Mouse (Mus musculus): Measurements from ENCODE around the gene Hsf2bp. TPM values are rescaled to one million over a fixed set of nuclear protein-coding genes. Genes with fewer than 3 reads are reported as not detected.
A peak's percentile ranks its signal among the peaks of the same experiment; 100 is the strongest.

The Hsf2bp gene
- total RNA-seq, 2 experiments from 2014 or later, result 0.93 to 1.3 TPM

DNA sequence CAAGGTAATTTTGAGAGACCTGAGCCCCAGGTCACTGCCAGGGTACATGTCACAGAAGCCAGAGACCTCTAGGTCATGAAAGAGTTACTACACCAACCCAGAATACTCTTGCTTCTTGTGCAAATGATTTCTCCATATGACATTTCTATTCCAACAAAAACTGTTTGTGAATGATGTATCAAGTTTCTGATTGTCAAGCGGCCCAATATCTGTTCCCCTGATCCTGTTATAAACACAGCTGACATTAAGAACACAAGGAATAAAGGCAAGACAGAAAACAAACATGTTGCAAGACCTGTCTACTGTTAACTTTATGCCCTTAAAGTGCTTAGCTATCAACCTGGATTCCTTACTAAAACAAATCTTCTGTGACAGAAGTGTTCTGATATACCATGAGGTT lies 37.8 kb downstream of the Hsf2bp start:
- no peak overlapping the region for H3K27ac ChIP-seq
- no peak for DNase-seq (ENCODE audit: extremely low spot score in 1 of 2, low spot score in 2 of 2)
- TF ChIP-seq CTCF (IDR thresholded peaks at IDR 0.05), result no peak
- no peak overlapping the region for H3K4me3 ChIP-seq
- intact Hi-C loops (cut with DNase I), result no loop called here

DNA sequence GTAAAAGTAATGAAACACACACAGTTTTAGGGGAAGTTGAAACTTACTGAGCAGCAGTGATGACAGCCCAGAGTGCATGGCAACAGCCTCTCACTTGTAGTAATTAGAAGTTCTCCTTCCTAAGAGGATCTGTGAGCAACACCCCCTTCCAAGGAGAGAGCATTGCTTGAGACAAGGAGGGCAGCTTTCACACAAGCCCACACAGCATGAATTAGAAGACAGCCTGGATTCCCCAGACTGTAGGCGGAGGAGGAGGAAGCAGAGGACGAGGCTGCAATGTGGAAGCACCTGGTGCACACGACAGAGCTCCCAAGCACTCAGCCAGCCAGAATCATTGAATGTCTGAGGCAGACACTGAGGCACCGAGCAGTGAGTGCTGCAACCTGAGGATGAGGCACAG lies 39.8 kb downstream of the Hsf2bp start:
- Histone ChIP-seq H3K27ac (no peak overlapping the region), H3K4me3 (no peak overlapping the region)
- intact Hi-C loops (cut with DNase I), result no loop called here
- DNase-seq (ENCODE audit: extremely low spot score in 1 of 2, low spot score in 2 of 2), result peak; percentile 27 to 28
- no peak for TF ChIP-seq CTCF (IDR thresholded peaks at IDR 0.05)

DNA sequence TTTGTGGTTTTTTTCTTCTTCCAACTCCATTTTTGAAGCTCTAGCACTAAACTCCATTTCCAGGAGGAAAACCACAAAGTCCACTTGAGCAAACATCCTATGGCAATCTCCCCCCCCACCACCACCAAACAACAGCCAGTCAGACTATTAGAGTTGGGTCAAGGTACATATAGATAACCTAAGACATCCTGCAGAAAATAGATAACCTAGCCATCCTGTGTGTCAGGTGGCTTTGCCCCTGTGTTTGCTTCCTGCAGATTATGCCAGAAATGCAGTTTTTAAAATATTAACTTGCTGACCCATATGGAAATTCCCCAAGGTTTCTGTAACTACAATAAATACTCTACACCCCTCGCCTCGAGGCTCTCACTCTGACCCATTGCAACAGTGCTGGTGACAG lies 40.4 kb downstream of the Hsf2bp start:
- intact Hi-C loops (cut with DNase I), result no loop called here
- no peak for DNase-seq (ENCODE audit: extremely low spot score in 1 of 2, low spot score in 2 of 2)
- Histone ChIP-seq H3K4me3 (no peak overlapping the region), H3K27ac (no peak overlapping the region)
- TF ChIP-seq CTCF (IDR thresholded peaks at IDR 0.05), result no peak

DNA sequence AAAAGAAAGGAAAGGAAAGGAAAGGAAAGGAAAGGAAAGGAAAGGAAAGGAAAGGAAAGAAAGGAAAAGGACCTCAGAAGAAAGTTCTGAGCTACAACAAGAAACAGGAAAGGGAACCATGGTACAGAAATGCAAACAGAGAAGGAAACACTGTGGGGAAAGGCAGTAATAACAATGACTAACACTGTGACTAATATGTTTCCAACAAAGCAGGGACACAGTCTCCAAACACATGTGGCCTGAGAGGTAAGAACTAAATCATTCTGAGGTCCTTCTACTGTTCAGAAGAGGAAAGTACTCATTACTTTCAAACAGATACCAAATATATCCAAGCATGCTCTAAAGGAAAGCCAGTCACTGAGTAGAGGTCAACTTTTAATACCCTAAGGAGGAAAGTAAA lies 42.0 kb downstream of the Hsf2bp start:
- TF ChIP-seq CTCF (IDR thresholded peaks at IDR 0.05), result no peak
- DNase-seq (ENCODE audit: extremely low spot score in 1 of 2, low spot score in 2 of 2), result no peak
- Histone ChIP-seq H3K4me3 (no peak overlapping the region), H3K27ac (no peak overlapping the region)
- intact Hi-C loops (cut with DNase I), result no loop called here

DNA sequence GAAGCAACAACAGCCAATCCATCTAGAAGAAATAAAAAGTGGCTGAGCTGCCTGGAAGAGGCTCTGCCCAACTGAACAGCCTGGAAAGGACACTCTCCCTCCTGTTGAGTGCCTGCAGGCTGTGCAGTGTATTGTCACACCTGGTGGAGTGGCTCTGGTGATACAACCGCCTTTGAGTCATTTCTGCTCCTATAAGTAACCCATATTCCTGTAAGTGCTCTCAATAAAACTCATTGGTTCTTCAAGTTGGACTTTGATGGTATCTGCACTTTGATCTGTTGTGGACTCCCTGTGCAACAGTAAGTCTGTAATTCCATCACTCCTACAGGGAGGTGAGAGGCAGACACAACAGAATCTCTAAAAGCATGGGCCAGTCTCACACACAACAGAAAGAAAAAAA lies 42.8 kb downstream of the Hsf2bp start:
- Histone ChIP-seq H3K27ac (no peak overlapping the region), H3K4me3 (no peak overlapping the region)
- intact Hi-C loops (cut with DNase I), result no loop called here
- TF ChIP-seq CTCF (IDR thresholded peaks at IDR 0.05), result no peak
- DNase-seq (ENCODE audit: extremely low spot score in 1 of 2, low spot score in 2 of 2), result no peak

DNA sequence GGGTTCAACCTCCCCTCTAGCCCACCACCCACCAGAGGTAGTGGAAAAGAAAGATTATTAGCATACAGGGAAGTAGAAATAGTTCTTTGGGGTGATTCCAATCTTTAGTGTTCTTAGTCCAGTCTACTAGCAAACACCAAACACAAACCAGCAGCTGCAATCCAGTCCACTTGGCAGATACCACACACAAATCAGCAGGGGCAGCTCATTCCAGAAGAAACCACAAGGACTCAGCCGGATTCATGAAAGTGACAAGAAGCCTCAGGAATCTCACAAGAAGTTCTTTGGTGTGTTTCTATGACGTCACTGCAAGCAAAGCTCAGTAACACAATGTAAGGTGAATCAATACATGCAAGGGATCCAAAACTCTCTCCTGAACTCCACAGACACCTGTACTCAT lies 44.1 kb downstream of the Hsf2bp start:
- intact Hi-C loops (cut with DNase I), result no loop called here
- no peak for DNase-seq (ENCODE audit: extremely low spot score in 1 of 2, low spot score in 2 of 2)
- no peak for TF ChIP-seq CTCF (IDR thresholded peaks at IDR 0.05)
- Histone ChIP-seq H3K4me3 (no peak overlapping the region), H3K27ac (no peak overlapping the region)

DNA sequence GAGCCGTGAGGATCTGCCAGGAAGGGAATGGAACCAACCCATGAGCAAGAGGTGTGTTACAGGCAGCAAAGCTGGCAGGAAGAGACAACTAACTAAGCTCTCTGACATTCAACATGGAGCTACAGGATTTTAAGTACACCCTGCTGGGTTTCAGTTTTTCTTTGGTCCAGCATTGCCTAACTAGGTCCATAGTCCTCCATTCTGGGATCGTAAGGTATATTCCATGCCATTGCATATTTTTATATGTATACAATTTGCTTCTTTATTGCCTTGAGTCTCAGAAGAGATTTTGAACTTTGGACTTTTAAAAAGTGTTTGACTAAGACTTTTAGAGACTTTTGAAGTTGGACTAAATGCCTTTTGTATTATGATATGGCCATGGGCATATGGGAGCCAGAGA lies 47.1 kb downstream of the Hsf2bp start:
- no peak for TF ChIP-seq CTCF (IDR thresholded peaks at IDR 0.05)
- DNase-seq (ENCODE audit: extremely low spot score in 1 of 2, low spot score in 2 of 2), result no peak
- no peak overlapping the region for H3K27ac ChIP-seq
- H3K4me3 ChIP-seq, result no peak overlapping the region
- intact Hi-C loops (cut with DNase I), result no loop called here

DNA sequence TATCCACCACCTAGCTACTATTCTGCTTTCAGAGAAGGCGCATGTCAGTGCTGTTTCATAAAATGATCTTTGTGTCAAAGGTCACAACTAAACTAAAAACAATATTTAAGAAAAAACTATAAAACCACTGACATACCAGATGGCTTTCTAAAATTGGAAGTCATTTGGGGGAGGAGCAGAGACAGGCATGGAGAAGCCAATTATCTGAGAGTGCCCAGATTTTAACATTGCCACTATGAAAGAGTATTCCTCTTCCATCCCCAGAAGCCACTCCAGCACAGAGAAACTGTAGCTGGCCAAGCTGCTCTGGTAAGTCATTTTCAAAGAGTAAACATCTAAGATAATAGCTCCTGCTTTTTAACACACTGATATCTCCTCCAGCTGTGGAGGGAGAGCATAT lies 49.2 kb downstream of the Hsf2bp start:
- no peak overlapping the region for H3K27ac ChIP-seq
- DNase-seq (ENCODE audit: extremely low spot score in 1 of 2, low spot score in 2 of 2), result no peak
- H3K4me3 ChIP-seq, result no peak overlapping the region
- TF ChIP-seq CTCF (IDR thresholded peaks at IDR 0.05), result no peak
- intact Hi-C loops (cut with DNase I), result no loop called here

DNA sequence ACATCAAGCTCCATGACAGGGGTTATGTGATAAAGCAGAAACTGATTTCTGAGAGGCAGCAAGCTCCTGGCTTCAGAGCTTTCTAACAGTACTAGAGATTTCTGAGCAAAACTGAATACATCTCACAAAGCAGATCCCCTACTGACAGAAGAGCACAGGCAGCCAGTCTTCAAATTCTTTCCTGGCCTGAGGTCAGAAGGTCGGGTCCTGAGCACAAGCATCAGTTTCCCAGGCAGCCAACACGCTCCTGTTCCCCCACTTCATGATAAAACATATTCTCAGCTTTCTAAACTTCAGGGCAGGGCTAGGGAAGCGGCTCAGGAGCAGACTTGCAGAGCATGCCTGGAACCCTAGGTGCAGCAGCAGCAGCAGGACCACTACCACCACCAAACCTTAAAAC lies 52.7 kb downstream of the Hsf2bp start:
- intact Hi-C loops (cut with DNase I), result no loop called here
- no peak for TF ChIP-seq CTCF (IDR thresholded peaks at IDR 0.05)
- H3K4me3 ChIP-seq, result no peak overlapping the region
- no peak for DNase-seq (ENCODE audit: extremely low spot score in 1 of 2, low spot score in 2 of 2)
- no peak overlapping the region for H3K27ac ChIP-seq

DNA sequence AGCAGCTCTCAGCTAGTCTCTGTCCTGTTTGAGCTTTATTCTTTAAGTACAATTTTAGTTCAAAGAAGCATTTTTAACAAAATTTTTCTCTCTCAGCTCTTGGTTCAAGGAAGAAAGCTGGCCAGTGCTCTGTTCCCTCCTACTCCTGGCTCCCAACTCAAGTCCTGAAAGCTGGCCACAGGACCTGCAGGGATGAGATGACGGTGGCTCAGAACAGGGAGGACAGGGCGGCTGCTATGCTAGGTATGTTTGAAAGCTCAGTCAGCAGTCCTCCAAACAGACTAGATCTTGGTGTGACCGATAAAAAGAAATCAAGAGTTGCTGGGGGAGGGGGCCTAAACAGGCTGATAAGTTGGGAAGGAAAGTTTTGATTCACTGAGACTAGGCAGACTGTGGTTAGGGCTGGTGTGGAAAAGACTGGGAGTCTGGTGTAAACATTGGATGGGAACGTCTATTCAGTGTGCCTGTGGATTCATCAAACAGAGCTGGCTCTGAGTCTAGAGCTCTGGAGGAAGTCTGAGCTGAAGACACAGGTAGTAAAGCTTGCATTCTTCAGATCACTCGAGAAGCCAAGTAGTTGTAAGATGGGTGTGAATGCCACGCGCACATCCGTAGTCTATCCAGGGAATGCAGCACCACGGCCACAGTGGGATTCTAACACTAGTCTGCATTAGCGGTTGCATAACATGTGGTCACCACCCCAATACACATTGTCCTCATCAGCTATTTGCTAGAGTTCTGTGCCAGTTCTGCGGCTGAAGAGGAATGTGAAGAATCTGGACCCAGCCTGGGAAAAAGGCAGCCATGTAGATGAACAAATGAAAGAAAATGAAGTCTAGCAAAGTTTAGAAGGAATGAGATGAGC lies 53.6 kb downstream of the Hsf2bp start:
- H3K27ac ChIP-seq, result no peak overlapping the region
- H3K4me3 ChIP-seq, result no peak overlapping the region
- DNase-seq (ENCODE audit: extremely low spot score in 1 of 2, low spot score in 2 of 2), result no peak
- intact Hi-C loops (cut with DNase I), result no loop called here
- no peak for TF ChIP-seq CTCF (IDR thresholded peaks at IDR 0.05)

DNA sequence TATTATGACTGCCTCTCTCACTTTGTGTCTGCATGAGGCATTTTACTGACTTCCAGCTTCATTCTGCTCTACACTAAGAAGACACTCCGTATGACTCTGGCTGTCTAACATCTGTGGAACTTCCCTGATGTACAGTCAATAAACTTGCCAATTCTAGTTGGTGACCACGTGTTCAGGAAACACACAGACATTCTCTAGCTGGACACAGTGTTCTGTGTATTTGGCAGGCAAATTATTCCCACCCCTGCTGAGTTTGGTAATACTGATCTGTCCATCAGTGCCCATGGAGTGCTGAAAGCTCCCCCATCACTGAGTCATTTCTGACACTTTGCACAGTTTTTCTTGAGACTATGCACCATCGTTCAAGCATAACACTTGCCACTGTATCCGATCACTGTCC lies 56.3 kb downstream of the Hsf2bp start:
- TF ChIP-seq CTCF (IDR thresholded peaks at IDR 0.05), result no peak
- no peak for DNase-seq (ENCODE audit: extremely low spot score in 1 of 2, low spot score in 2 of 2)
- intact Hi-C loops (cut with DNase I), result no loop called here
- Histone ChIP-seq H3K4me3 (no peak overlapping the region), H3K27ac (no peak overlapping the region)

DNA sequence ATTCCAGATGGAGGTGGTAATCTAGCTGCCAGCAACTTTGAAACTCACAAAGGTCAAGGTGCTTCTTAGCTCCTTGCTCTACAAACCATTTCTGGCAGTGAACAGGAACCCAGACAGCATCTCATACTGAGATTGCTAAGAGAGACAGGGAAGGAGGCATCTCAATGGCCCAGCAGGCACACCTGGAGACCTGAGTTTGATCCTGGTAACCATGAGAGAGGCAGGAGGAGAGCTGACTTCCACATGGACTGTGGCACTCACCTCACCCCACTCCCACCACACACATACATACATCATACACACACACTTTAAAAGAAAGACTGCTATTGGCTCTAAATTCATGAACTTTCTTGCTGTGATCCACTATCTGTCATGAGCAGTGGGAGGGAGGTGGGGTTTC lies 59.0 kb downstream of the Hsf2bp start:
- no peak for TF ChIP-seq CTCF (IDR thresholded peaks at IDR 0.05)
- no peak for DNase-seq (ENCODE audit: extremely low spot score in 1 of 2, low spot score in 2 of 2)
- no peak overlapping the region for H3K4me3 ChIP-seq
- H3K27ac ChIP-seq, result no peak overlapping the region
- intact Hi-C loops (cut with DNase I), result no loop called here

DNA sequence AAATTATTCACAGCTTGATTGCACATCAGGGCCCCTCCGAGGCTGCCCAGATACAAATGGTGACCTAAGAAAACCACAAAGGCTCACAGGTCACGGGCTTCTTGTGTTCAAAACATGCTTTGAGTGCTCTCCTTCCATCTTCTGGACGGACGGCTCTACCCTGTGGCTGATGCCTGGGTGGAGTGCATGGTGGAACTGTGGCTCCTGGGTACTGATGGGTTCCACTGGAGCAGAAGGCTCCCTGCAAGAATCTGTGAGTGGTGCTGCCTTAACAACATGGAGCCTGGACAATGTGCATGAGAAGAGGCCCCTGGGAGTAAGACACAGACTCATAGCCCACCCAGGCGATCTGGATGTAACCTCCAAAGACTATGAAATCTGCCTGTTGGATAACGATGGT lies 59.6 kb downstream of the Hsf2bp start:
- intact Hi-C loops (cut with DNase I), result no loop called here
- H3K4me3 ChIP-seq, result no peak overlapping the region
- DNase-seq (ENCODE audit: extremely low spot score in 1 of 2, low spot score in 2 of 2), result no peak
- TF ChIP-seq CTCF (IDR thresholded peaks at IDR 0.05), result no peak
- no peak overlapping the region for H3K27ac ChIP-seq
